Mouse (Mus musculus): ENCODE results near the gene Camkmt. TPM values are rescaled to one million over a fixed set of nuclear protein-coding genes. Genes with fewer than 3 reads are reported as not detected.

Camkmt gene
- polyA plus RNA-seq, 1 experiment = 3.4 TPM

GRCm38 (mm10) chr17:85349331-85349935, 259.1 kb downstream of the Camkmt start:
- H3K36me3 ChIP-seq (ENCODE audit: control insufficient read depth, insufficient read depth, low read length) = no peaks in the 10 kb centered on the region
- no peak for DNase-seq
- no peak overlapping the region for H3K27ac ChIP-seq (ENCODE audit: control insufficient read depth, insufficient read depth, low read length)
- H3K27me3 ChIP-seq (ENCODE audit: control insufficient read depth, insufficient read depth, low read length) = no peaks in the 10 kb centered on the region
- TF ChIP-seq POLR2A (IDR thresholded peaks at IDR 0.05; ENCODE audit: control insufficient read depth, extremely low read depth, insufficient read depth, low read length, poor library complexity) (no peak), CTCF (IDR thresholded peaks at IDR 0.05; ENCODE audit: borderline replicate concordance, control insufficient read depth, extremely low read depth, insufficient read depth, low read length, poor library complexity) (no peak)
- H3K4me3 ChIP-seq (ENCODE audit: control insufficient read depth, insufficient read depth, low read length) = no peak overlapping the region
- 95% methylated on average over 8 of the region's 8 CpGs for WGBS
- H3K4me1 ChIP-seq (replicated peaks; ENCODE audit: control insufficient read depth, insufficient read depth, low read length) = no peaks in the 10 kb centered on the region

- 88% methylated on average over 8 of the region's 8 CpGs for WGBS
- TF ChIP-seq POLR2A (IDR thresholded peaks at IDR 0.05; ENCODE audit: control insufficient read depth, extremely low read depth, insufficient read depth, low read length, poor library complexity) = no peak
- TF ChIP-seq CTCF (IDR thresholded peaks at IDR 0.05; ENCODE audit: borderline replicate concordance, control insufficient read depth, extremely low read depth, insufficient read depth, low read length, poor library complexity) = no peak
- no peak for DNase-seq
- H3K4me3 ChIP-seq (ENCODE audit: control insufficient read depth, insufficient read depth, low read length) = no peak overlapping the region
- no peak overlapping the region for H3K27ac ChIP-seq (ENCODE audit: control insufficient read depth, insufficient read depth, low read length)
- no peaks in the 10 kb centered on the region for H3K4me1 ChIP-seq (replicated peaks; ENCODE audit: control insufficient read depth, insufficient read depth, low read length)
- H3K36me3 ChIP-seq (ENCODE audit: control insufficient read depth, insufficient read depth, low read length) = no peaks in the 10 kb centered on the region
- no peaks in the 10 kb centered on the region for H3K27me3 ChIP-seq (ENCODE audit: control insufficient read depth, insufficient read depth, low read length)
Observed at GRCm38 (mm10) chr17:85351301-85351700, 260.9 kb downstream of the Camkmt start.

- H3K4me1 ChIP-seq (replicated peaks; ENCODE audit: control insufficient read depth, insufficient read depth, low read length) = no peaks in the 10 kb centered on the region
- DNase-seq = no peak
- 89% methylated on average over 7 of the region's 7 CpGs for WGBS
- H3K36me3 ChIP-seq (ENCODE audit: control insufficient read depth, insufficient read depth, low read length) = no peaks in the 10 kb centered on the region
- TF ChIP-seq POLR2A (IDR thresholded peaks at IDR 0.05; ENCODE audit: control insufficient read depth, extremely low read depth, insufficient read depth, low read length, poor library complexity) (no peak), CTCF (IDR thresholded peaks at IDR 0.05; ENCODE audit: borderline replicate concordance, control insufficient read depth, extremely low read depth, insufficient read depth, low read length, poor library complexity) (no peak)
- no peaks in the 10 kb centered on the region for H3K27me3 ChIP-seq (ENCODE audit: control insufficient read depth, insufficient read depth, low read length)
- H3K4me3 ChIP-seq (ENCODE audit: control insufficient read depth, insufficient read depth, low read length) = no peak overlapping the region
- no peak overlapping the region for H3K27ac ChIP-seq (ENCODE audit: control insufficient read depth, insufficient read depth, low read length)
Observed at GRCm38 (mm10) chr17:85352731-85353130, 262.4 kb downstream of the Camkmt start.

- DNase-seq = no peak
- no peak overlapping the region for H3K27ac ChIP-seq (ENCODE audit: control insufficient read depth, insufficient read depth, low read length)
- H3K4me3 ChIP-seq (ENCODE audit: control insufficient read depth, insufficient read depth, low read length) = no peak overlapping the region
- no peaks in the 10 kb centered on the region for H3K4me1 ChIP-seq (replicated peaks; ENCODE audit: control insufficient read depth, insufficient read depth, low read length)
- no peaks in the 10 kb centered on the region for H3K36me3 ChIP-seq (ENCODE audit: control insufficient read depth, insufficient read depth, low read length)
- TF ChIP-seq POLR2A (IDR thresholded peaks at IDR 0.05; ENCODE audit: control insufficient read depth, extremely low read depth, insufficient read depth, low read length, poor library complexity) (no peak), CTCF (IDR thresholded peaks at IDR 0.05; ENCODE audit: borderline replicate concordance, control insufficient read depth, extremely low read depth, insufficient read depth, low read length, poor library complexity) (no peak)
- H3K27me3 ChIP-seq (ENCODE audit: control insufficient read depth, insufficient read depth, low read length) = no peaks in the 10 kb centered on the region
- WGBS = 93% methylated on average over 6 of the region's 6 CpGs
Observed at GRCm38 (mm10) chr17:85353191-85353590, 262.8 kb downstream of the Camkmt start.

- Histone ChIP-seq H3K27me3 (ENCODE audit: control insufficient read depth, insufficient read depth, low read length) (no peaks in the 10 kb centered on the region), H3K4me3 (ENCODE audit: control insufficient read depth, insufficient read depth, low read length) (no peak overlapping the region), H3K36me3 (ENCODE audit: control insufficient read depth, insufficient read depth, low read length) (no peaks in the 10 kb centered on the region), H3K27ac (ENCODE audit: control insufficient read depth, insufficient read depth, low read length) (no peak overlapping the region), H3K4me1 (replicated peaks; ENCODE audit: control insufficient read depth, insufficient read depth, low read length) (no peaks in the 10 kb centered on the region)
- DNase-seq = no peak
- WGBS = 90% methylated on average over 10 of the region's 10 CpGs
- no peak for TF ChIP-seq CTCF (IDR thresholded peaks at IDR 0.05; ENCODE audit: borderline replicate concordance, control insufficient read depth, extremely low read depth, insufficient read depth, low read length, poor library complexity)
- no peak for TF ChIP-seq POLR2A (IDR thresholded peaks at IDR 0.05; ENCODE audit: control insufficient read depth, extremely low read depth, insufficient read depth, low read length, poor library complexity)
Observed at GRCm38 (mm10) chr17:85353636-85354035, 263.3 kb downstream of the Camkmt start.

- Histone ChIP-seq H3K36me3 (ENCODE audit: control insufficient read depth, insufficient read depth, low read length) (no peaks in the 10 kb centered on the region), H3K4me3 (ENCODE audit: control insufficient read depth, insufficient read depth, low read length) (no peak overlapping the region), H3K4me1 (replicated peaks; ENCODE audit: control insufficient read depth, insufficient read depth, low read length) (no peaks in the 10 kb centered on the region), H3K27me3 (ENCODE audit: control insufficient read depth, insufficient read depth, low read length) (no peaks in the 10 kb centered on the region), H3K27ac (ENCODE audit: control insufficient read depth, insufficient read depth, low read length) (no peak overlapping the region)
- 91% methylated on average over 9 of the region's 9 CpGs for WGBS
- TF ChIP-seq CTCF (IDR thresholded peaks at IDR 0.05; ENCODE audit: borderline replicate concordance, control insufficient read depth, extremely low read depth, insufficient read depth, low read length, poor library complexity) (no peak), POLR2A (IDR thresholded peaks at IDR 0.05; ENCODE audit: control insufficient read depth, extremely low read depth, insufficient read depth, low read length, poor library complexity) (no peak)
- DNase-seq = no peak
Observed at GRCm38 (mm10) chr17:85355356-85355755, 265.0 kb downstream of the Camkmt start.

- Histone ChIP-seq H3K27me3 (ENCODE audit: control insufficient read depth, insufficient read depth, low read length) (no peaks in the 10 kb centered on the region), H3K27ac (ENCODE audit: control insufficient read depth, insufficient read depth, low read length) (no peak overlapping the region), H3K4me3 (ENCODE audit: control insufficient read depth, insufficient read depth, low read length) (no peak overlapping the region), H3K36me3 (ENCODE audit: control insufficient read depth, insufficient read depth, low read length) (no peaks in the 10 kb centered on the region), H3K4me1 (replicated peaks; ENCODE audit: control insufficient read depth, insufficient read depth, low read length) (no peaks in the 10 kb centered on the region)
- no peak for DNase-seq
- TF ChIP-seq CTCF (IDR thresholded peaks at IDR 0.05; ENCODE audit: borderline replicate concordance, control insufficient read depth, extremely low read depth, insufficient read depth, low read length, poor library complexity) (no peak), POLR2A (IDR thresholded peaks at IDR 0.05; ENCODE audit: control insufficient read depth, extremely low read depth, insufficient read depth, low read length, poor library complexity) (no peak)
- 92% methylated on average over 7 of the region's 7 CpGs for WGBS
Observed at GRCm38 (mm10) chr17:85361006-85361405, 270.7 kb downstream of the Camkmt start.

Measured in thymus, adult 2 months (tissue).